Mouse (Mus musculus) ES-Bruce4 (cell line): ENCODE measurements around the gene Pde9a. TPM values are rescaled to one million over a fixed set of nuclear protein-coding genes. Genes with fewer than 3 reads are reported as not detected.

Experiments used
- H3K27ac ChIP-seq: 2 replicates; pipeline ENCODE4 v1.5.1; 2012; ENCODE audit warnings: low read length, inconsistent platforms; ENCODE audit not compliant: insufficient read depth
- H3K27me3 ChIP-seq: 2 replicates; pipeline ENCODE4 v1.6.1; 2012; ENCODE audit warnings: mild to moderate bottlenecking, low read length, inconsistent platforms; ENCODE audit not compliant: control insufficient read depth, poor library complexity, insufficient read depth, severe bottlenecking
- H3K36me3 ChIP-seq: 2 replicates; pipeline ENCODE4 v1.6.1; 2012; ENCODE audit warnings: inconsistent platforms, mild to moderate bottlenecking, low read length, moderate library complexity; ENCODE audit not compliant: control insufficient read depth, poor library complexity, insufficient read depth, severe bottlenecking
- H3K4me1 ChIP-seq: one replicate; pipeline ENCODE4 v1.8.1; 2011; ENCODE audit warnings: low read length; ENCODE audit not compliant: control insufficient read depth, insufficient read depth
- H3K4me3 ChIP-seq: 2 replicates; pipeline ENCODE4 v1.5.1; 2011; ENCODE audit warnings: low read depth, mild to moderate bottlenecking, low read length
- H3K9ac ChIP-seq: 2 replicates; pipeline ENCODE4 v1.6.1; 2012; ENCODE audit warnings: low read depth, mild to moderate bottlenecking, inconsistent platforms; ENCODE audit not compliant: poor library complexity, severe bottlenecking
- H3K9me3 ChIP-seq: replicated peaks from 2 replicates; pipeline ENCODE4 v1.6.1; 2012; ENCODE audit warnings: mild to moderate bottlenecking, low read length, inconsistent platforms; ENCODE audit not compliant: control insufficient read depth, poor library complexity, insufficient read depth, severe bottlenecking
- CTCF ChIP-seq: IDR thresholded peaks from one replicate; pipeline ENCODE4 v1.8.1; 2011; ENCODE audit warnings: low read depth, low read length
- EP300 ChIP-seq: IDR thresholded peaks from 2 replicates; pipeline ENCODE4 v1.6.1; 2011; ENCODE audit warnings: low read depth, low read length; ENCODE audit not compliant: insufficient read depth
- POLR2A ChIP-seq: IDR thresholded peaks from one replicate; pipeline ENCODE4 v1.8.1; 2011; ENCODE audit warnings: low read length; ENCODE audit not compliant: insufficient read depth
- polyA plus RNA-seq: library from polyadenylated mRNA; stranded (reverse); fragments of >200 nt; gene quantifications from 2 replicates; pipeline ENCODE4 v1.2.4, GENCODE M21; 2011; ENCODE audit warnings: low read depth; ENCODE audit not compliant: missing spikeins, insufficient read depth, insufficient read length

Gene Pde9a
- polyA plus RNA-seq, 1 experiment, result 11.0 TPM

DNA sequence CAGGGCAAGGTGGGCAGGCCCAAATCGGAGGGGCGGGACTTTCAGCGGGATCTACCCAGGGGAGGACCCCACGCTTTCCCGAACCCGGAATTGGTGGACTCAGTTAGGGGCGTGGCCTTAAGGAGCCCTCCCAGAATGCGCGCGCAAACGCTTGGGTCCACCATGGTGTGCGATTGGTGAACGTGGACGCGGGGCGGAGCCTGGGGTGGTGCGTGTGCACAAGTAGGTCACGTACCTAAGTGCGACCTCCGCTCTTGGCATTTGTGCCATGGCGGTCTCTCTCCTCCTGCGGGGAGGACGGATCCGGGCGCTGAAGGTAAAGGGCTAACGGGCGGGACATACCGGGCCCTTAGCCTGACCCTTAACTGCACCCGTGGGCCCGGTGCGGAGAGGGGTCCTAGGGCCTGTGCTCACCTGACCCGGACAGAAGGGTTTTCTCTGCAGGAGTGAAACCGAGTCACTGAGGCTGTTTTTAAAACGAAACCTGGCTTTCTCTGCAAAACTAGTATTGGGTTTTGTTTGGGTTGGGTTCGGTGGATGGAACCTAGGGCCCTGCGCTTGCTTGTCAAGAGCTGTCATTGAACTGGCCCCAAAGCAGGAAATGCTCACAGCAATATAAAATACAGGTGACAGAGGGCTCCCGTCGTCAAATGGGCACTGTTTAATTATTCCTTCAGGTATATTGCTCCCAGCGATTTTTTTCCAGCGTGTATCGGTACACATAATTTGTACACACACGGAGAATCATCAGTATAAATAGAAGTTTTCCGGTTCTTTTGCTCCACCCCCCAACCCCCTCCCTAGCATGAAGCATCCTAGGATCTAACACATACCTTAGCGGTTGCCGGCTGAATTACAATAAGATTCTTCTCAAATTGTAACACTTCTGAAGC lies 134.2 kb downstream of the Pde9a start, which contains the start of the genes Wdr4 and Ndufv3:
Wdr4 (minus strand) TSS at position 35 of the 893 bp plus-strand sequence.
Ndufv3 (plus strand) TSS at position 170 of the 893 bp plus-strand sequence.
- H3K36me3 ChIP-seq, result peaks cover 2% of the 10 kb centered on the region; the same call in 1 of the 2 replicates
- no peaks in the 10 kb centered on the region for H3K9me3 ChIP-seq
- no peaks in the 10 kb centered on the region for H3K27me3 ChIP-seq
- H3K4me1 ChIP-seq, result no peaks in the 10 kb centered on the region
- TF ChIP-seq POLR2A (peak; percentile 78), CTCF (no peak), EP300 (no peak)
- H3K9ac ChIP-seq, result peak within 1 kb of the TSS; percentile 40
- no peak within 1 kb of the TSS for H3K27ac ChIP-seq
- H3K4me3 ChIP-seq, result peak within 1 kb of the TSS; percentile 81

DNA sequence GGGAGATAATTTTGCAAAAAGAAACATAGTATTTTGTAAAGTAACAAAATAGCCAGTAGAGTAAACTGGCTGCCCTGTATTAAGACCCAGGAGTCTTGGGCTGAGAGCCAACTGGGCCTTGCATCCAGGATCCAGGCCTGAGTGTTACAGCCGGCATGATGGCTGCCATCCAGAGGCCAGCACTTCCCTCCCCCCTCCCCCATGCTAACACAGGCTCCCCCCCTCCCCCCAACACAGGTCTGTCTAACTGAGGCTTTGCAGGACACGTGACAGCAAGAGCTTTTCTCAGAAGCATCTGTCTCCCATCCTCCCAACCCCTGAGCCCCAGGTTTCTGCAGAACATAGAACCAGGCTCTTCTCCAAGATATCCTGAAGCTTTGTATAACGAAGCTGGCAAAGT lies 134.9 kb downstream of the Pde9a start:
- Histone ChIP-seq H3K27ac (no peak overlapping the region), H3K27me3 (no peaks in the 10 kb centered on the region), H3K4me3 (peak overlapping the region; percentile 81), H3K4me1 (no peaks in the 10 kb centered on the region), H3K9ac (peak overlapping the region; percentile 40; the same call in 1 of the 2 replicates), H3K9me3 (no peaks in the 10 kb centered on the region), H3K36me3 (peaks cover 2% of the 10 kb centered on the region; the same call in 1 of the 2 replicates)
- TF ChIP-seq CTCF (no peak), POLR2A (no peak)

DNA sequence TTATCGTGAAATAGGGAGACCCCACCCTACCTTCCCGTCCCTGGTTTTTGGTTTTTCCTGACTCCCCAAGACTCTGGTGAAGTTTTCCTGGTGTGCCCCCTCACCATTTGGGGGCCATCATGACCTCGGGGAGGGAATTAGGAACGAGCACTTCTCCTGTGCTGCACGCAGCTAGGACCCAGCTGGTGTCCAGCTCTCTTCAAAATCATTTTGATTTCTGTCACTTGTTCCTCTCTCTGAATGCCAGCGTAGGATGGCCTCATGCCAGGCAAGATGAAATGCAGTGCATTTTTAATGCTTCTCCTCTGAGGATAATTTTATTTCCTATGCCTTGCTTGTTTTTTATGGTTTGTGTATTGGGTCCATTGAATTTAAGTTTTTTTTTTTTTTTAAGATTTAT lies 135.9 kb downstream of the Pde9a start:
- H3K9ac ChIP-seq, result no peak overlapping the region
- TF ChIP-seq POLR2A, result no peak
- no peak for TF ChIP-seq CTCF
- TF ChIP-seq EP300, result no peak

DNA sequence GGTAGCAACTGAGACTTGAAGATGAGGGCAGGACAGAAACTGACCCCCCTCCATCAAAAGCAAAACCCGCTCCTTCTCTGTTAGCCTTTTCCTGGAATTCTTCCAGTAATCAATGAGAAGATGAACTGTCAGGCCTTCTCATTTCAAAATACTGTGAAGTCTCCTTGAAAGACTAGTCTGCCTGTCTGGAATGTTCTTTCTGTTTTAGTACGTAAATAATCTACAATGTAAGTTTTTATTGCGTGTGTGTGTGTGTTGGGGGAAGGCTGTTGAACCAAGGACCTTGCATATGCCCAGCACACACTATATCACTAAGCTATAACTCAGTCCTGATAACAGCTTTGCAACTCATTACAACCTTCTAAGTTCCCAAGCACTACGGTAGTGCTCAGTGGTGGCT lies 139.1 kb downstream of the Pde9a start:
- peaks cover 2% of the 10 kb centered on the region; the same call in 1 of the 2 replicates for H3K36me3 ChIP-seq

More for the DNA sequence above, 135.9 kb downstream of the Pde9a start:
- H3K9me3 ChIP-seq, result no peaks in the 10 kb centered on the region
- no peaks in the 10 kb centered on the region for H3K4me1 ChIP-seq
- no peak overlapping the region for H3K4me3 ChIP-seq
- H3K27ac ChIP-seq, result no peak overlapping the region
- no peaks in the 10 kb centered on the region for H3K27me3 ChIP-seq
- peaks cover 2% of the 10 kb centered on the region; the same call in 1 of the 2 replicates for H3K36me3 ChIP-seq

DNA sequence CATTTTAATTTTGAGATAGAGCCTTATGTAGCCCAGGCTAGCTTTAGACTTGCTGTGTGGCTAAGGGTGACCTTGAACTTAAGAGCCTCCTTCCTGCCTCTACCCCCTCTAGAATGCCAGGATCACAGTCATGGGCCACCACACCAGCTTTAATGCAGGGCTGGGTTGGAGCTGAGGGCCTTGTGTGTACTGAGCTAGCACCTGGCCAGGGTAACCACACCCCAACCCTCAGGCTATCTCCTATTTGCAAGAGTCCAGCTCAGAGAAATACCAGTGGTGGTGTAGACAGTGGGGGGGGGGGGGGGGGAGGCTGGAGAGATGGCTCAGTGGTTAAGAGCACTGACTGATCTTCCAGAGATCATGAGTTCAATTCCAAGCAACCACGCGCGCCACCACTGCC lies 139.8 kb downstream of the Pde9a start:
- no peak overlapping the region for H3K9ac ChIP-seq
- no peaks in the 10 kb centered on the region for H3K27me3 ChIP-seq
- no peaks in the 10 kb centered on the region for H3K9me3 ChIP-seq
- H3K36me3 ChIP-seq, result peaks cover 2% of the 10 kb centered on the region; the same call in 1 of the 2 replicates
- TF ChIP-seq EP300, result peak; percentile 75
- TF ChIP-seq POLR2A, result no peak
- no peak for TF ChIP-seq CTCF
- no peak overlapping the region for H3K4me3 ChIP-seq
- H3K4me1 ChIP-seq, result no peaks in the 10 kb centered on the region
- no peak overlapping the region for H3K27ac ChIP-seq

More for the DNA sequence above, 139.1 kb downstream of the Pde9a start:
- TF ChIP-seq EP300 (no peak), POLR2A (no peak), CTCF (no peak)
- Histone ChIP-seq H3K4me1 (no peaks in the 10 kb centered on the region), H3K4me3 (no peak overlapping the region), H3K27ac (peak overlapping the region; percentile 12; the same call in 1 of the 2 replicates), H3K27me3 (no peaks in the 10 kb centered on the region), H3K9me3 (no peaks in the 10 kb centered on the region), H3K9ac (no peak overlapping the region)

Other genes starting within 250 kb of the Pde9a start
- not detected in 2 replicates for gene Tff2, start 241.9 kb upstream of the Pde9a start, polyA plus RNA-seq
- gene Tff1, start 220.9 kb upstream of the Pde9a start, polyA plus RNA-seq, result not detected in 2 replicates
- 0.24 TPM in 1 of 2 replicates, not detected in the other for gene Tmprss3, start 187.2 kb upstream of the Pde9a start, polyA plus RNA-seq
- 3.5 and 4.4 TPM in 2 replicates for gene Ubash3a, start 178.3 kb upstream of the Pde9a start, polyA plus RNA-seq
- 11.3 and 11.5 TPM in 2 replicates for gene Rsph1, start 108.8 kb upstream of the Pde9a start, polyA plus RNA-seq
- 13.4 and 14.6 TPM in 2 replicates for gene Slc37a1, start 99.4 kb upstream of the Pde9a start, polyA plus RNA-seq
- 24.0 and 25.0 TPM in 2 replicates for gene Wdr4, start 133.8 kb downstream of the Pde9a start, polyA plus RNA-seq
- 116 and 122 TPM in 2 replicates for gene Ndufv3, start 133.9 kb downstream of the Pde9a start, polyA plus RNA-seq
- 42.7 and 52.9 TPM in 2 replicates for gene Pknox1, start 178.5 kb downstream of the Pde9a start, polyA plus RNA-seq